Mouse (Mus musculus): ENCODE results near the gene Gm20388. TPM values are rescaled to one million over a fixed set of nuclear protein-coding genes. Genes with fewer than 3 reads are reported as not detected.

The Gm20388 gene
- total and polyA plus RNA-seq, 2 experiments from 2014 or later, result 17.3 TPM; not detected in 1

DNA sequence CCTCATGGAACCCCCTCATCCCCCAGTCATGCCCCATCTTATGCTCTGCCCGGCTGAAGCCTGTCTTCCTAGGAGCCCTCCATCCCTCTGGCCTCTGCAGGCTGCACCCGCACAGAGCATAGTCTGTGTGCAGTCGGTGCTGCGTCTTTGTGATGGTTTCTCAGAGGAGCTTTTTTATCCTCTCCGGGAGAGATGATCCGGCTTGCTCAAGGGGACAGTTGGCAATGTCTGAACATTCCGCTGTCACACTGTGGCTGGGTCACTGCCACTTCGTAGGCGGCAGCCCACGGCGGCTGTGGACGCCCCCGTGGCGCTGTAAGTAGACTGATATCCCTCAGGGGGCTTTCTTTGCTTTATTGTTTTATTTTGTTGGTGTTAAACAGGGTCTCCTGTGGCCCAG, 500.4 kb downstream of the Gm20388 start:
- H3K27ac ChIP-seq (ENCODE audit: low read depth), result no peak overlapping the region
- DNase-seq (ENCODE audit: low spot score), result no peak
- ATAC-seq (ENCODE audit: insufficient read depth, low read depth), result no peak
- 72% methylated on average over 14 of the region's 14 CpGs for WGBS
- no peak overlapping the region for H3K4me2 ChIP-seq (ENCODE audit: low read depth, low read length)
- H3K9me3 ChIP-seq (replicated peaks; ENCODE audit: control insufficient read depth, low read length), result no peaks in the 10 kb centered on the region
- H3K9ac ChIP-seq (replicated peaks; ENCODE audit: low read depth, low read length), result no peak overlapping the region
- TF ChIP-seq CTCF (IDR thresholded peaks at IDR 0.05; ENCODE audit: low read depth) (no peak), EP300 (IDR thresholded peaks at IDR 0.05; ENCODE audit: low read depth) (no peak)
- H3K27me3 ChIP-seq (ENCODE audit: control insufficient read depth, insufficient read depth, low read length), result no peaks in the 10 kb centered on the region
- peaks cover under 1% of the 10 kb centered on the region for H3K4me1 ChIP-seq (ENCODE audit: control insufficient read depth, insufficient read depth)
- no peak overlapping the region for H3K4me3 ChIP-seq (ENCODE audit: low read depth, low read length)
- no peaks in the 10 kb centered on the region for H3K36me3 ChIP-seq (replicated peaks; ENCODE audit: control insufficient read depth, insufficient read depth, low read length)

DNA sequence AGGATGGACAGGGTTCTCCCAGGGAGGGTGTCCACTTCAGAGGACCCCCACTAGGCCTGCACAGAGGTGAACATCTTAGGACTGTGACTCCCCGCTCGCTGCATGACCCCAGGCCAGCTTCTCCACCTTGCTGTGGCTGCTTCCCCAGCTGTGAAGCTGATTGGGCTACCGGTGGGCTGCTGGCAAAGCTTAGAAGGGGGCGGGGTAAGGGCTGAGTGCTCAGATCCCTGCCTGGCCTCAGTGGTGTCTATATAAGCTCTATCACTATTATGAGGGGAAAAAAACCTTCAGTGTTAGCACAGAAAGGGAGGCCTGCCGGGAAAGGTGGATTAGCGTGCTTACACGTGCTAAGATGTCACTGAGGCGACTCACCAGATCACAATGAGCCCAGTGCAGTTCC, 501.2 kb downstream of the Gm20388 start:
- no peak for TF ChIP-seq CTCF (IDR thresholded peaks at IDR 0.05; ENCODE audit: low read depth)
- no peak for TF ChIP-seq EP300 (IDR thresholded peaks at IDR 0.05; ENCODE audit: low read depth)
- peaks cover 9% of the 10 kb centered on the region for H3K4me1 ChIP-seq (ENCODE audit: control insufficient read depth, insufficient read depth)
- no peak overlapping the region for H3K27ac ChIP-seq (ENCODE audit: low read depth)
- no peak overlapping the region for H3K4me2 ChIP-seq (ENCODE audit: low read depth, low read length)
- DNase-seq (ENCODE audit: low spot score) (no peak), ATAC-seq (ENCODE audit: insufficient read depth, low read depth) (no peak)
- WGBS, result 57% methylated on average over 8 of the region's 8 CpGs
- no peaks in the 10 kb centered on the region for H3K27me3 ChIP-seq (ENCODE audit: control insufficient read depth, insufficient read depth, low read length)
- no peaks in the 10 kb centered on the region for H3K36me3 ChIP-seq (replicated peaks; ENCODE audit: control insufficient read depth, insufficient read depth, low read length)
- no peaks in the 10 kb centered on the region for H3K9me3 ChIP-seq (replicated peaks; ENCODE audit: control insufficient read depth, low read length)
- H3K9ac ChIP-seq (replicated peaks; ENCODE audit: low read depth, low read length), result no peak overlapping the region
- no peak overlapping the region for H3K4me3 ChIP-seq (ENCODE audit: low read depth, low read length)

DNA sequence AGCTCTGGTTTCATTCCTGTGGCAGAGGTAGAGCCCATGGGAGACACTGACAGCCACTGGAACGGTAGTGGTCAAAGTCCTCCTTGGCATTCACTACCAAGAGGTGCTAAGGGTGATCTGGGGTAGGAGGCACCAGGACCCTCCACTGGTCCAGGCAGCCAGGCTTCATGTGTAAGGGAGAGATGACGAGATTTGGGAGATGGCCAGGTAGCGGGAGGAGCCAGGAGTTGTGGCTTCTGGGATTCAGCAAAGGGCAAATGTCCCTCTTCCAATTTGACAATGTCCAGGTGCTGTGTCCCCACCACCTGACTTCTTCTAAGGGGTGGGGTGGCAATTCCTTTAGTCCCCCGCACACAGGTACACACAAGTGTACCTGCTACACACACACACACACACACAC, 501.7 kb downstream of the Gm20388 start:
- Histone ChIP-seq H3K4me2 (ENCODE audit: low read depth, low read length) (no peak overlapping the region), H3K9ac (replicated peaks; ENCODE audit: low read depth, low read length) (no peak overlapping the region), H3K27me3 (ENCODE audit: control insufficient read depth, insufficient read depth, low read length) (no peaks in the 10 kb centered on the region), H3K9me3 (replicated peaks; ENCODE audit: control insufficient read depth, low read length) (no peaks in the 10 kb centered on the region), H3K27ac (ENCODE audit: low read depth) (no peak overlapping the region), H3K4me1 (ENCODE audit: control insufficient read depth, insufficient read depth) (peaks cover 14% of the 10 kb centered on the region), H3K4me3 (ENCODE audit: low read depth, low read length) (no peak overlapping the region), H3K36me3 (replicated peaks; ENCODE audit: control insufficient read depth, insufficient read depth, low read length) (no peaks in the 10 kb centered on the region)
- TF ChIP-seq EP300 (IDR thresholded peaks at IDR 0.05; ENCODE audit: low read depth), result no peak
- no peak for TF ChIP-seq CTCF (IDR thresholded peaks at IDR 0.05; ENCODE audit: low read depth)
- DNase-seq (ENCODE audit: low spot score), result no peak
- no peak for ATAC-seq (ENCODE audit: insufficient read depth, low read depth)
- 81% methylated on average over 4 of the region's 4 CpGs for WGBS

DNA sequence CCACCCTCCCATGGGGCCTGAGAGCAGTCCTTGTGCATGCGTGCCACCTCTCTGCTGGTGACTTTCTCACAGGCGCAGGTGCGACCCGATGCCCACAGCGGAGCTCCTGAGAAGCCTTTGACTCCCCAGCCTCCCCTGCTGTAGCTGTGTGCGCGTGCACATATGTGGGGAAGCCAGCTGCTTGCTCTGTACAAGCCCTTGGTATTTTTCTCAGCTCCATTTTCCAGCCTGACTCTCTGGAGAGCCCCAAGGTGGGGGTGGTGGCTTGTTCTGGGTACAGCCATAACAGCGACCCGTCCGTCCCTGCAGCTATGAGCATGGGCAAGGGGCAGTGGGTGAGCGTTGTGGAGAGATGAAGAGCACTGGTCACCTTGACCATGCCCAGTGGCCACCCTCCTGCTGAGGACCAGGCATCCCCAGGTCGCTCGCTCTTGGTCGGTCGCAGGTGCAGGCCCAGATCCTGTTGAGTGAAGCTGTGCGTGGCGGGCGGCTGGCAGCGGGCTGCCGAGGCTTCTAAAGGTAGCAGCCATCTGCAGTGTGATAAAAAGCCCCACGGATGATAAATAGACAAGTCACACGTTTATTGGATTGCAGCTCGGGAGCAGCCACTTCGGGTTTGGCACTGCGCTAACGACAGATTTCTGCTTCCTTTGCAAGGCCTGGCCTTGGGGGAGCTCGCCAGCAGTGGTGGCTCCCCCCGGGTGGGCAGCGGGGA, 502.4 kb downstream of the Gm20388 start:
- Histone ChIP-seq H3K4me1 (ENCODE audit: control insufficient read depth, insufficient read depth) (peaks cover 16% of the 10 kb centered on the region), H3K27me3 (ENCODE audit: control insufficient read depth, insufficient read depth, low read length) (no peaks in the 10 kb centered on the region), H3K36me3 (replicated peaks; ENCODE audit: control insufficient read depth, insufficient read depth, low read length) (no peaks in the 10 kb centered on the region), H3K4me3 (ENCODE audit: low read depth, low read length) (no peak overlapping the region), H3K4me2 (ENCODE audit: low read depth, low read length) (no peak overlapping the region), H3K9ac (replicated peaks; ENCODE audit: low read depth, low read length) (no peak overlapping the region), H3K27ac (ENCODE audit: low read depth) (no peak overlapping the region), H3K9me3 (replicated peaks; ENCODE audit: control insufficient read depth, low read length) (no peaks in the 10 kb centered on the region)
- DNase-seq (ENCODE audit: low spot score) (no peak), ATAC-seq (ENCODE audit: insufficient read depth, low read depth) (no peak)
- TF ChIP-seq EP300 (IDR thresholded peaks at IDR 0.05; ENCODE audit: low read depth) (no peak), CTCF (IDR thresholded peaks at IDR 0.05; ENCODE audit: low read depth) (no peak)
- 79% methylated on average over 29 of the region's 29 CpGs for WGBS

DNA sequence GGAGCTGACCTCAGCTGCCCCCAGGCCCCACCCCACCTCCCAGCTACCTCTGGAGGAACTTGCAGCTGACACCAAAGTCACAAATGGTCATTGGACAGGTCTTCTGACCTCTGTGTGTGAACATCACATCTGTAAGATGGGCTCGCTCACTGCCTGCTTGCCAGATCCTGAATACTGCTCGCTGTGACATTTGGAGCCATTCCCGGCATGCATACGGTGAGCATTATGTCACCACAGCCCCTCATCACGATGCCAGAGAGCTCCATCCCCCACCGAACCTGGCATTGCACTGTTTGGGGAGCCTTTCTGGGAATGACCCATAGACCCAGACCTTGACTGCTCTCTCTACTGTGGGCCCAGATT, 503.0 kb downstream of the Gm20388 start:
- Histone ChIP-seq H3K36me3 (replicated peaks; ENCODE audit: control insufficient read depth, insufficient read depth, low read length) (no peaks in the 10 kb centered on the region), H3K9me3 (replicated peaks; ENCODE audit: control insufficient read depth, low read length) (no peaks in the 10 kb centered on the region), H3K9ac (replicated peaks; ENCODE audit: low read depth, low read length) (no peak overlapping the region), H3K4me1 (ENCODE audit: control insufficient read depth, insufficient read depth) (peaks cover 16% of the 10 kb centered on the region), H3K27ac (ENCODE audit: low read depth) (no peak overlapping the region), H3K4me3 (ENCODE audit: low read depth, low read length) (no peak overlapping the region), H3K27me3 (ENCODE audit: control insufficient read depth, insufficient read depth, low read length) (no peaks in the 10 kb centered on the region), H3K4me2 (ENCODE audit: low read depth, low read length) (no peak overlapping the region)
- ATAC-seq (ENCODE audit: insufficient read depth, low read depth), result no peak
- no peak for DNase-seq (ENCODE audit: low spot score)
- no peak for TF ChIP-seq CTCF (IDR thresholded peaks at IDR 0.05; ENCODE audit: low read depth)
- no peak for TF ChIP-seq EP300 (IDR thresholded peaks at IDR 0.05; ENCODE audit: low read depth)
- 78% methylated on average over 6 of the region's 6 CpGs for WGBS

DNA sequence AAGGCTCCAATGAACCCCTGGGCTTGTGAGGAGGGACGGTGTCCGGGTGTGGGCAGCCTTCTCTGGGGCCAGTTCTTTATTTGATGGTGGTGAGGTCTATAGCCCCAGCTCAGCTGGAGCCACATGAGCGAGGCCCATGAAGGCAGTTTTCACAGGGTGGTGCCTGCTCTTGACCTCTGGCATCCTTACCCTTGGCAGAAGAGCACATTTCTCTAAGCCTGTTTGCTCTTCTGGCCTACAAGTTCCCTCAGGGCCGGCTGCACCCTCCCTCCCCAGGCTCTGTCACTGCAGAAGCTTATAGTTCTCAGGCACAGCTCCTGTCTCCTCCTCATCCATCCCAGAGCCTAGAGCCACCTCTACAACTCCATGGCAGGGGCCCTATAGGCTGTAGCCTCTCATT, 503.6 kb downstream of the Gm20388 start:
- no peak overlapping the region for H3K4me2 ChIP-seq (ENCODE audit: low read depth, low read length)
- H3K36me3 ChIP-seq (replicated peaks; ENCODE audit: control insufficient read depth, insufficient read depth, low read length), result no peaks in the 10 kb centered on the region
- H3K27me3 ChIP-seq (ENCODE audit: control insufficient read depth, insufficient read depth, low read length), result no peaks in the 10 kb centered on the region
- H3K4me3 ChIP-seq (ENCODE audit: low read depth, low read length), result no peak overlapping the region
- TF ChIP-seq CTCF (IDR thresholded peaks at IDR 0.05; ENCODE audit: low read depth), result no peak
- no peak for TF ChIP-seq EP300 (IDR thresholded peaks at IDR 0.05; ENCODE audit: low read depth)
- no peaks in the 10 kb centered on the region for H3K9me3 ChIP-seq (replicated peaks; ENCODE audit: control insufficient read depth, low read length)
- ATAC-seq (ENCODE audit: insufficient read depth, low read depth), result no peak
- DNase-seq (ENCODE audit: low spot score), result no peak
- WGBS, result 82% methylated on average over 4 of the region's 4 CpGs
- no peak overlapping the region for H3K9ac ChIP-seq (replicated peaks; ENCODE audit: low read depth, low read length)
- no peak overlapping the region for H3K27ac ChIP-seq (ENCODE audit: low read depth)
- peaks cover 16% of the 10 kb centered on the region for H3K4me1 ChIP-seq (ENCODE audit: control insufficient read depth, insufficient read depth)
